Mouse (Mus musculus): Measurements from ENCODE around the gene Ccm2l.

GRCm38 (mm10) chr2:153071491-153072184 lies 5.9 kb downstream of the Ccm2l start:
- TF ChIP-seq CTCF (IDR thresholded peaks at IDR 0.05; ENCODE audit: low read depth, low read length) = no peak
- no peak for TF ChIP-seq POLR2A (IDR thresholded peaks at IDR 0.05; ENCODE audit: extremely low read depth, insufficient read depth, low read length)
